Mouse (Mus musculus) telencephalon, adult 2 months (tissue): ENCODE measurements around the gene Mvp.

Experiments used
- DNase-seq: peaks from one replicate; pipeline ENCODE4 v3.0.0-alpha.2; 2011; ENCODE audit warnings: low read depth, low spot score

Gene Mvp

GRCm38 (mm10) chr7:126996449-126996848 is 18.0 kb downstream of the Mvp start:
- no peak for DNase-seq

DNA sequence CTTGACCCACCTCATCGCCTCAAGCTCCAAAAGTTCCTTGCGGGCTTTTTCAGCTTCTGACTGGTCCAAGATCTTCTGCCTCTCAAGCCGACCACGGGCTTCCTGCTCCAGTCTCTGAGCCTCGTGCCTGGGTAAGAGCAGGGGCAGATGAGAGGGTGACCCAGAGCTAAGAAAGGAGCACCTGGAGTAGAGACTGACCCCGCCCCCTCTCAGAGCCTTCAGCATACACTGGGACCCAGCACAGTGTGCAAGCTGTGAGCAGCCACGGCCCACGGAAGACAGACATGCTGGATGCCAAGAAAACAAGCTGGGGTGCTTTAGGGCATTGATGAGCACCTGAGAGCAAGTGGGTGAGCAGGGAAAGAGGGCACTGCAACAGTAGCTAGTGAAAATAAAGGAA is 25.6 kb downstream of the Mvp start:
- DNase-seq: no peak

DNA sequence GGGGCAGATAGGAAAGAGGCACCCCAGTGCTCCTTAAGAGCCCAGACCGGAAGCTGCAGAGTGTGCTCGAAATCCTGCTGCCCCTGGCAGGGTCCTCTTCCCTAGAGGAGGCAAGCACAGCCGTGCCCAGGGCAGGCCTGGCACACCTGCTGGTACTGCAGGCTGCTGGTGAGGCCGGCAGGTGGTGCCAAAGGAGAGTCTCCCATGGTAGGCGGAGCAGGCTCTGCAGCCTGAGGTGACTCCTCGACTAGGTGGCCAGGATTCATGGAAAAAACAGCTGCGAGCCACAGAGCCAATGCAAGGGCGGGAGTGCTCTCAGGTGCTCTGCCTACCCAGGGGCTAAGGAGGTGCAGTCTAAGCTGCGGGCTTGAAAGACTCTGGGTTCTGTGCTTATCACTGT is 28.1 kb downstream of the Mvp start:
- no peak for DNase-seq

DNA sequence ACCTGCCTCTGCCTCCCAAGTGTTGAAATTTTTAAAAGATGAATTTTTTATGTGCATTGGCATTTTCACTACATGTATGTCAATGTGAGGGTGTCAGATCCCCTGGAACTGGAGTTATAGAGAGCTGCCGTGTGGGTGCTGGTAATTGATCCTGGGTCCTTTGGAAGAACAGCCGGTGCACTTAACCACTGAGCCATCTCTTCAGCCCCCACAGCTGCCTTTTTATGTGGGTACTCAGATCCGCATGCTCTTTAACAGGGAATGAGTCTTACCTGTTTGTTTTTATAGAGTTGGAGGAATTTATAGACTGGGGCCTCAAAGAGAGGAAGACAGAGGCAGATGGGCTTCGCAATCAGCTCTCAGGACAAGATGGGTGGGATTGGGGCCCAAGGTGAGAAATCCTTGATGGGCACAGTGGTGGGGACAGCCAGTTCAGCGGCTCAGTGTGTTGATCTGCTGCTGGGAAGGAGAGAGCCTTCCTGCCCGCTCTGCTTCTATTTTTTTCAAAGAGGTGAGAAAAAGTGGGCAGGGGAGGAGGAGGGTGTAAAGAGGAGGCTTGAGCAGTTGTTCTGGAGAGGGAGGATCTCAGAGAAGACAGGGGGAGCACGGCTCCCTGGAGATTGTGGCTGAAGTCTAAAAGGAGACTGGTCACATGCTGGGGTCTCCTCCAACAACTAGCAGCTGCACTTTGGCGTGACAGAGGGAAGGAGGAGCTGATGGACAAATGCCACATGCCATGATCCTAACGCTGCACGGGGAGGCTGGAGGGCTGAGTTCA is 29.6 kb downstream of the Mvp start:
- DNase-seq: peak; percentile 83

- no peak for DNase-seq
Measured at GRCm38 (mm10) chr7:126983113-126983512, 31.3 kb downstream of the Mvp start.

DNA sequence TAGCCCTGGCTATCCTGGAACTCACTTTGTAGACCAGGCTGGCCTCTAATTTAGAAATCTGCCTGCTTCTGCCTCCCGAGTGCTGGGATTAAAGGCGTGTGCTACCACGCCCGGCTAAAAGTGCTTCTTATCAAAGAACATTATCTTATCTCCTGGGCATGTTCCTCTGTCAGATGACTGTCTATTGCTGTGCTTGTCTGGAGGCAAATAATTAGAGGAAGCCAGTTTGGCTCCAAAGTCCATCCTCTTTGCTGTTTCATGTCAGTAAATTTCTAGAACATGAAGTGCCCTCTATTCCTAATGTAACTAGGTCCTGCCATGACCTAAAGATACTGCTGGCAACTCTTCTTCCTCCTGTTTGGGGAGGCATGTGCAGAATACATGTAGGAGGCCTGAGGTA is 32.4 kb downstream of the Mvp start:
- no peak for DNase-seq

- no peak for DNase-seq
Measured at GRCm38 (mm10) chr7:126981601-126982000, 32.8 kb downstream of the Mvp start.

- DNase-seq: no peak
Measured at GRCm38 (mm10) chr7:126978841-126979240, 35.6 kb downstream of the Mvp start.

DNA sequence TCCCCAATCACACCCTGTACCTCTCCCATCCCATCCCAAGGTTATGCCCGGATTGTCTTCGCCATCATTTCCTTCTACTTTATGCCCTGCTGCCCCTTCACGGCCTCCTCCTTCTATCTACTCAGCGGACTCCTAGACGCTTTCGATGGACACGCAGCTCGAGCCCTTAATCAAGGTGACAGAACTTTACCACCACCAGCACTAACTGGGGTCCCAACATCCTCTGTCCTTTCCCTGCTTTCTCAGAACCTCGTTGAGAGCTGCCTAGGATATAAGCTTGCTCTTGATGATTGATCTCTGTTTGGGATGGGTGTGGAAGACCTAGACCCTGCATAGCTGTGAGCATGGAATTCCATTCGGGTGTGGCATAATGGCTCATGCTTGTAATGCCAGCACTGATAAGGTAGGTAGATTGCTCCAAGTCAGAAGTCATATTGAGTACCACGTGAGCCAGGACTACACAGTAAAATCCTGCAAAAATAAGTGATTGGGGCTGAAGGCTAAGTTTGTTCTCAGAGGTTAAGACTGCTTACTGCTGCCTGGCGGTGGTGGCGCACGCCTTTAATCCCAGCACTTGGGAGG is 37.5 kb downstream of the Mvp start:
- DNase-seq: no peak

DNA sequence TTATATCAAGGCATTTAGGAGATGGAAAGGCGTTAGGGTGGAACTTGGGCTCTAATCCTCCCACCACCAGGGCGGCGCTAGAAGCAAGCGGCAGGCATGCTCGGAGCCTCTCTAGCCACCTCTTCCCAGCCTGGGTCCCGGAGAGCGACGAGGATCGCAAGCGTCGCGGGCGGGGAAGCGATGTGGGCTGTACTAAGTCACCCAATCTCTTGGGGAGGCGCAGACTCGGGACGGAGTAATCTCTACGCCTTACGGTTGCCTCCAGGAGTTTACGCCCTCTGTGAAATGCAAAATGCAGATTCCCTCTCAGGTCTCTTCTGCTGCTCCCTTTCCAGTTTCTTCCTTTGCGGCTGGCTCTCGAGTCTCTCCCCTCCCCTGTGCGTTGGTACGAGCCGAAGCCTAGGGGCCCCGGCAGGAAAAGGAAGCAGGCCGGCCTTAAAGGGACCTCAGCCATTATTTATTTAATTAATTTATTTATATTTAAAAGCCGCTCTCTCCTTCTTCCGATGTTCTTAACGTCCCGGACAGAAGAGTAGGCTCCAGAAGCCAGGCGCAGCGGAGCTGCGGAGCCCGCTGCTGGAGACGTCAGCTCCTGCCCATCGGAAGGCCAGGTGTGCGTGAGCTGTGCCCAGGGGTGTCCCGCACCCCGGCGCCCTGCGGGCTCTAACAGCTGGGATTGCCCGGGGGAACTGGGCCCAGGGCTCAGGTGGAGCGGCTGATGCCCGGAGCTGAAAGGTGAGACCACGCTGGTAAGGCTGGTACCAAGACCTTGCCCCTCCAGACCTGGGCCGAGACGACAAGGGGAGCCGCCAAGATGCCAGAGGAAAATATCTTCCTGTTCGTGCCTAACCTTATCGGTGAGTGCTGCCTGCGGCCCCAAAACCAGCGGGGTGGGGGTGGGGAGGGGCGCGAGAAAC is 38.2 kb downstream of the Mvp start, which contains the start of gene Cdiptos:
Gene Cdiptos, minus strand, starts transcription at position 149 of the 917 bp plus-strand sequence.
- DNase-seq: peak; percentile 98

DNA sequence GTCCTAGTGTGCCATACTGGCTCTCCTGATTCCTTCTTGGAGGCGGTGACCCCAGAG is 38.7 kb downstream of the Mvp start, which contains the start of gene Cdipt:
Gene Cdipt, plus strand, starts transcription at position 22 of the 57 bp plus-strand sequence.
- no peak for DNase-seq

DNA sequence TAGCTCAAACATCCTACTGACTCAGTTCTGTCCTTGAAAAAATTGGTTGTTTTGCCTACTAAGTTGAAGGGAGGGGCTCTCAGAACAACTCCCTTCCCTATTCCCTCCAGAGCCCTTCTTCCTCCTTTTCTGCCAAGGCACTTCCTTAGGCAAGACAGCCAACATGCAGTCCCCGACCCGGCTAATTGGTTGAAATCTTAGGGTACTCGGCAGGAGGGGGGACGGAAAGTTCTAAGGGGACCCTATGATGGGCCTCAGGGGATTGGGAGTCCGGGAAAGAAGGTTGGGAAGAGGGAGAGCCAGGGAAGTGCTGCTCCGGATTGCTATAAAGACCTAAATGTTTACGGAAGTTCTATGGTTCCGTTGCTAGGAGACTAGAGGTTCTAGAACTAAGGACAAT is 38.9 kb downstream of the Mvp start:
- no peak for DNase-seq

DNA sequence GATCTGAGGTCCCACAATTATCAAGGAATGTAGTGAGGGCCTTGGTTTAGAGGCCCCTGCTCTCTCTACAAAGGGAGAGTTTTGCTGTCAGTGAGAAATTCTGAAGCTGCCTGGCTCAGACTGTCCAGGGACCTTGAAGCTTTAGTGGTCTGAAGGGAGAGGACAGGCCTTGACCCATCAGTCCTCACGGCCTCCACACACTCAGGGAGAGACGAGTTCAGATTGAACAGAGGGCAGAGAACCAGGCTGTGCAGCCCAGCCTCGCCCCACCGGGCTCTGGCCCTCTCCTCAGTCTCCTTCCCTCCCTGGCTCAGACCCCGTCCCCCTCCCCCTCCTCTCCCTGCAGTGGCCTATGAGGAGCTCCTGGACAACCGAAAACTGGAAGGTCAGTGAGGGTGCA is 47.1 kb downstream of the Mvp start:
- DNase-seq: no peak

GRCm38 (mm10) chr7:126965568-126965967 is 48.9 kb downstream of the Mvp start:
- DNase-seq: no peak

DNA sequence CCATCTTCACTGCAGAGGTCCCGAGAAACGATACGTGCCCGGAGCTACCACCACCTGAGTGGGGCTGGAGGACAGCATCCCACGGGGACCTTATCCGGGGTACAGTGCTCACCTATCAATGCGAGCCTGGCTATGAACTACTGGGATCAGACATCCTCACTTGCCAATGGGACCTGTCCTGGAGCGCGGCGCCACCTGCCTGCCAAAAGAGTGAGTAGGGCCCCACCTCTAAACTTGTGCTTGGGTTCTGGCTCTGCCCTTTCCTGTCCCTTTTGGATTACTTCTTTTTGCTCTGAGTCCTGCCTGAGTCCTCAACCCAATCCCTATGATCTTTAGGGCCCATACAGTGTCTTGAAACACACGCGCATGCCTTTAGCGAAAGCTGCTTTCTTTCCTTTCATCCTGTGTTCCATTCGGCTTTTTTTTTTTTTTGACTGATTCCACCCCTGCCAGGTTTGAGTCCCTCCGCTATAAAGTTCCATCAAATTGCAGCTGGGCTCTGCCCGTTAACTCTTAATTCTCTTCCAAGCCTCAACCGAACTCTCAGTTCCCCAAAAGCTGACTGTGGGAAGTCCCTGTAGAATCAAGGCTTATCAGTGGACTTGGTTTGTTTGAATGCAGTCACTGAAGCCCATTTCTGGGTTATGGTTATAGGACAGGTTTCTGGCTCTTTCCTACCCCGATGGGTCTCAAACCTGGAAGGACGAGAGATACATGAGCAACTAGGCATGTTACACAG is 50.7 kb downstream of the Mvp start:
- DNase-seq: no peak

DNA sequence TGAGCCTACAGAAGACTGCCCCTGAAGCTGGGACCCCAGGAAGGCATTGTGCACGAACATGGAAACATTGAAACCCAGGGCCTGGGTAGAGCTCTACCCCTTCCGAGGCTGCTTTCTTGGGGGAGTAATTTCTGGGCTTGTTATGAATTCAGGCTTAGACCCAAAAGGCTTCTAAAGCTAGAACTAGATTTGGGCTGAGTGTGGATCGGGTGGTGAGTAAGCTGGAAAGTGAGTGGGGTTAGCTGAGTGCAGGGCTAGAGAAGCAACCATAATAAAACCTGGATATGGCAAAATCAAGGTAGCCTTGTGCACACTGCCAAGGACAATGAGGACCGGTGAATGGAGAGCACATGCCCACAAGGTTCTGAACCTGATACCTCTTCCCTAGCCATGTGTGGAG is 52.5 kb downstream of the Mvp start:
- DNase-seq: no peak

DNA sequence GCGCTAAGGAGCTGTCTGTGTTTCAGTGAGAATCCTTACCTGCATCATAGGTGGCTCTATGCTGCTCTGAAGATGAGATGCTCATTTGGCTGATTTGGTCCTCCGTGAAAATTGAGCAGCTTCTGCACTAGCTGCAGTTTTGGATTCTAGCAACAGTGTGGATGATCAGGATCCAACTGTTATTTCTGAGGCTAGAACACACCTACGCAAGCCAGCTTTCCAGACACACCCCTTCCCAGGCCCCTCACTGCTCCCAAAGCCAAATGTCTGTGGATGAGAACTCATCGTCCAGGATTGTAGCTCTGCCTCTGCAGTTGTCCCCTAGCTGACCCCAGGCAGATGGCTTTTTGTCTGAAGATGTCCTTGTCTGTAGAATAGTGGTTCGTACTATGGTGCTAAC is 53.3 kb downstream of the Mvp start:
- DNase-seq: peak; percentile 52

GRCm38 (mm10) chr7:126959780-126960179 is 54.6 kb downstream of the Mvp start:
- no peak for DNase-seq

DNA sequence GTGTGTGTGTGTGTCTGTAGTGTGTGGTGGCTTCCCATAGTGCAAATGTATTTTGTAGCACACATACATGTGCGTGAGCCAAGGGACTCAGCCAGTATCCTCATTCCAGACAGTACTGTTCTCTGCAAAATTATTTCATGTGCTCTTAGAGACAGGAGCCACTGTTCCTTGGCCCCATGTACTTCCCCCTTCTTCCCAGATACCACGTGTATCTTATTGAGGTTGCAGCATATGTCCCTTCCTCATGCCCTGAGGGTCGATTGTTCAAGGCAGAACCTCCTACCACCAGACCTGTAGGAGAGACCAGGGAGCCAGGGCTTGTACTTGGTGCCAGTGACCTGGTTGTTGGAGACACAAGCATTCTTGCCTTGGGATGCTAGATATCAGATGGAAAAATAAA is 59.3 kb downstream of the Mvp start:
- no peak for DNase-seq

- no peak for DNase-seq
Measured at GRCm38 (mm10) chr7:126952646-126953045, 61.8 kb downstream of the Mvp start.

GRCm38 (mm10) chr7:126951741-126952140 is 62.7 kb downstream of the Mvp start:
- no peak for DNase-seq
